Mouse (Mus musculus): ENCODE results near the gene Oas1e. TPM values are rescaled to one million over a fixed set of nuclear protein-coding genes. Genes with fewer than 3 reads are reported as not detected.
A peak's percentile ranks its signal among the peaks of the same experiment; 100 is the strongest.

Oas1e gene
- total and polyA plus RNA-seq, 3 experiments = not detected

DNA sequence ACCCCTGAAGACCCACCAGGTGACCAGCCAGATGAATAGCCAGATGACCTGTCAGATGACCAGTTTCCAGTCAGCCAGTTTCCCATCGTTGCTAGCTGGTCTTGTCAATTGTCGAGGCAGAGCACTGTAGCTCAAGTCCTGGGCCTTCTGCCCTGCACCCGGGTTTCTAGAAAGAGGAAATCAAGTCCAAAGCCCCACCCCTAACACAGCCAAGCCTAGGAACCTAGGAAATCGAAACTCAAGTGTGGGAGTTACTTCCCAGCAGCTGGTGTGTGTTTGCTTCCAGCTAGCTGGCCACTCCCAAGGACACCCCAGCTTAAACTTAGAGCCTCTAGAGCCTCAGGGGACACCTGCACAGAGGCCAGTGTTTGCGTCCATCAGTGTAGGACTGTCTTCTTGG, 45.6 kb downstream of the Oas1e start, which contains the start of gene Oas2:
TSS of gene Oas2 (minus strand) at position 166 of the 400 bp plus-strand sequence.
- H3K36me3 ChIP-seq (replicated peaks in 1 of 2; ENCODE audit: control insufficient read depth in 1 of 2, insufficient read depth in 1 of 2, low read length in 1 of 2) = no peaks in the 10 kb centered on the region
- H3K4me3 ChIP-seq (replicated peaks in 1 of 3; ENCODE audit: low read depth in 2 of 3, low read length in 2 of 3, poor library complexity in 1 of 3) = no peak within 1 kb of the TSS
- TF ChIP-seq CHD1 (IDR thresholded peaks at IDR 0.05; ENCODE audit: low read depth, low read length) = no peak
- no peak for TF ChIP-seq E2F4 (IDR thresholded peaks at IDR 0.05; ENCODE audit: insufficient replicate concordance, low read depth, low read length)
- no peak for TF ChIP-seq ZC3H11A (IDR thresholded peaks at IDR 0.05; ENCODE audit: low read depth, low read length)
- no peak for TF ChIP-seq KAT2A (IDR thresholded peaks at IDR 0.05; ENCODE audit: insufficient replicate concordance, low read length)
- TF ChIP-seq EP300 (IDR thresholded peaks at IDR 0.05; ENCODE audit: low read length) = no peak
- H3K27ac ChIP-seq (ENCODE audit: insufficient read depth, low read depth) = no peak within 1 kb of the TSS
- no peak within 1 kb of the TSS for H3K9ac ChIP-seq (ENCODE audit: insufficient read depth, low read depth)
- dilution Hi-C loops (cut with MboI; ENCODE audit: extremely low pct_ligation_motif_present, extremely low pct_unique_long_range_greater_than_20kb, low sequenced_read_pairs) (no loop called here), in situ Hi-C loops (cut with MboI; ENCODE audit: low pct_ligation_motif_present, low pct_unique_long_range_greater_than_20kb, low sequenced_read_pairs) (no loop called here)
- no peaks in the 10 kb centered on the region for H3K79me2 ChIP-seq (replicated peaks; ENCODE audit: control insufficient read depth, extremely low read depth, insufficient read depth, poor library complexity, severe bottlenecking)
- peaks cover 4 to 6% of the 10 kb centered on the region in 2 experiments; a peak in 3 of 4 replicates for H3K4me1 ChIP-seq (ENCODE audit: control insufficient read depth in 1 of 2, insufficient read depth in 2 of 2)
- H3K9me3 ChIP-seq (replicated peaks; ENCODE audit: low read length) = peaks cover 4% of the 10 kb centered on the region
- peaks cover 44% of the 10 kb centered on the region for H3K27me3 ChIP-seq (replicated peaks)
- no peak within 1 kb of the TSS for H3K4me2 ChIP-seq (ENCODE audit: insufficient read depth, low read depth, poor library complexity, severe bottlenecking)
- DNase-seq (ENCODE audit: extremely low read depth) = no peak

DNA sequence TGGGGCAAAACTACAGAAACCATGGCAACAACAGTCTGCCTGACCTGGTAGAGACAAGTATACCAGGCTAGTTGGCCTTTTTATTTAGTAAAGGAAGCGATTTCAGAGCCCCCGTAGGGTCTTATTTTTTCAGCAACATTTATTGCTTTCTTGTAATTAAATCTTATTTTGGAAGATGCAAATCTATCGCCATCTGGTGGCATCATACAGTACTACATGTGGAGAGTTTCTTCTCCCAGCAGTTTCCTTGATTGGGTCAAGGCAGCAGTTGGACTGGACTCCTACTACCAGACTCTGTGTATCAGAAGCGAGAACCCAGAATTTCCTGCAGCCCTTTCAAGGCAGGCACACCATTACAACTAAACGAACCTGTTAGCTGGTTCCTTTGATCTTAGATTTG, 48.9 kb downstream of the Oas1e start:
- DNase-seq (ENCODE audit: extremely low read depth) = peak; percentile 40
- no peak overlapping the region for H3K4me2 ChIP-seq (ENCODE audit: insufficient read depth, low read depth, poor library complexity, severe bottlenecking)
- peak; percentile 69 for TF ChIP-seq RAD21 (IDR thresholded peaks at IDR 0.05; ENCODE audit: low read depth, low read length)
- TF ChIP-seq ETS1 (conservative IDR thresholded peaks at IDR 0.05; ENCODE audit: low read depth, low read length) = no peak
- peak; percentile 66 for TF ChIP-seq SMC3 (IDR thresholded peaks at IDR 0.05; ENCODE audit: low read depth, low read length)
- TF ChIP-seq CTCF (conservative IDR thresholded peaks at IDR 0.05 in 1 of 2, IDR thresholded peaks at IDR 0.05 in 1 of 2; ENCODE audit: low read depth in 2 of 2, low read length in 2 of 2) = peak; percentile 76 to 92
- TF ChIP-seq CHD1 (IDR thresholded peaks at IDR 0.05; ENCODE audit: low read depth, low read length) = no peak
- TF ChIP-seq BHLHE40 (IDR thresholded peaks at IDR 0.05; ENCODE audit: low read depth, low read length) = no peak
- no peak for TF ChIP-seq MEF2A (IDR thresholded peaks at IDR 0.05; ENCODE audit: borderline replicate concordance, low read depth, low read length)
- no peak overlapping the region for H3K27ac ChIP-seq (ENCODE audit: insufficient read depth, low read depth)
- H3K36me3 ChIP-seq (replicated peaks in 1 of 2; ENCODE audit: control insufficient read depth in 1 of 2, insufficient read depth in 1 of 2, low read length in 1 of 2) = no peaks in the 10 kb centered on the region
- no peak overlapping the region for H3K9ac ChIP-seq (ENCODE audit: insufficient read depth, low read depth)
- H3K79me2 ChIP-seq (replicated peaks; ENCODE audit: control insufficient read depth, extremely low read depth, insufficient read depth, poor library complexity, severe bottlenecking) = no peaks in the 10 kb centered on the region
- dilution Hi-C loops (cut with MboI; ENCODE audit: extremely low pct_ligation_motif_present, extremely low pct_unique_long_range_greater_than_20kb, low sequenced_read_pairs) (no loop called here), in situ Hi-C loops (cut with MboI; ENCODE audit: low pct_ligation_motif_present, low pct_unique_long_range_greater_than_20kb, low sequenced_read_pairs) (no loop called here)
- peaks cover 39% of the 10 kb centered on the region for H3K27me3 ChIP-seq (replicated peaks)
- no peak overlapping the region for H3K4me3 ChIP-seq (replicated peaks in 1 of 3; ENCODE audit: low read depth in 2 of 3, low read length in 2 of 3, poor library complexity in 1 of 3)
- H3K4me1 ChIP-seq (ENCODE audit: control insufficient read depth in 1 of 2, insufficient read depth in 2 of 2) = 0 out of 4 replicates have a peak, but pooled peaks cover 0 to 3% of the 10 kb centered on the region in 2 experiments
- peaks cover 4% of the 10 kb centered on the region for H3K9me3 ChIP-seq (replicated peaks; ENCODE audit: low read length)

DNA sequence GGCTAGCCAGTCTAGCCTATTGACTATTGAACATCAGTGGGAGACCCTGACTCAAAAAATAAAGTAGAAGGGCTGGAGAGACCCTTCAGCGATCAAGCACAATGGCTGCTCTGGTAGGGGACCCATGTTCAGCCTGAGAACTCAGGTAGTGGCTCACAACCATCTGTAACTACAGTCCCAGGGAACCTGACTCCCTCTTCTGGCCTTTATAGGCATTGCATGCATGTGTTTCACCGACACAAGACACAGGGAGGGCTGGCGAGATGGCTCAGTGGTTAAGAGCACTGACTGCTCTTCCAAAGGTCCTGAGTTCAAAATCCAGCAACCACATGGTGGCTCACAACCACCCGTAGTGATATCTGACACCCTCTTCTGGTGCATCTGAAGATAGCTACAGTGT, 53.2 kb downstream of the Oas1e start:
- Histone ChIP-seq H3K4me2 (ENCODE audit: insufficient read depth, low read depth, poor library complexity, severe bottlenecking) (no peak overlapping the region), H3K9me3 (replicated peaks; ENCODE audit: low read length) (peaks cover 4% of the 10 kb centered on the region), H3K9ac (ENCODE audit: insufficient read depth, low read depth) (no peak overlapping the region), H3K36me3 (replicated peaks in 1 of 2; ENCODE audit: control insufficient read depth in 1 of 2, insufficient read depth in 1 of 2, low read length in 1 of 2) (no peaks in the 10 kb centered on the region), H3K4me1 (ENCODE audit: control insufficient read depth in 1 of 2, insufficient read depth in 2 of 2) (no peaks in the 10 kb centered on the region), H3K27ac (ENCODE audit: insufficient read depth, low read depth) (no peak overlapping the region), H3K4me3 (replicated peaks in 1 of 3; ENCODE audit: low read depth in 2 of 3, low read length in 2 of 3, poor library complexity in 1 of 3) (no peak overlapping the region), H3K79me2 (replicated peaks; ENCODE audit: control insufficient read depth, extremely low read depth, insufficient read depth, poor library complexity, severe bottlenecking) (no peaks in the 10 kb centered on the region), H3K27me3 (replicated peaks) (peaks cover 31% of the 10 kb centered on the region)
- dilution Hi-C loops (cut with MboI; ENCODE audit: extremely low pct_ligation_motif_present, extremely low pct_unique_long_range_greater_than_20kb, low sequenced_read_pairs) = no loop called here
- TF ChIP-seq SMC3 (IDR thresholded peaks at IDR 0.05; ENCODE audit: low read depth, low read length) = peak; percentile 58
- peak; percentile 69 to 71; a peak in 3 of 4 replicates for TF ChIP-seq CTCF (conservative IDR thresholded peaks at IDR 0.05 in 1 of 2, IDR thresholded peaks at IDR 0.05 in 1 of 2; ENCODE audit: low read depth in 2 of 2, low read length in 2 of 2)
- no peak for TF ChIP-seq ELF1 (IDR thresholded peaks at IDR 0.05; ENCODE audit: low read depth, low read length)
- TF ChIP-seq RAD21 (IDR thresholded peaks at IDR 0.05; ENCODE audit: low read depth, low read length) = peak; percentile 53
- TF ChIP-seq IRF4 (IDR thresholded peaks at IDR 0.05; ENCODE audit: low read depth, low read length) = no peak
- TF ChIP-seq SIN3A (IDR thresholded peaks at IDR 0.05; ENCODE audit: low read length) = no peak
- TF ChIP-seq ZMIZ1 (IDR thresholded peaks at IDR 0.05; ENCODE audit: low read depth, low read length) = no peak
- TF ChIP-seq TCF12 (IDR thresholded peaks at IDR 0.05; ENCODE audit: low read depth, low read length) = no peak
- DNase-seq (ENCODE audit: extremely low read depth) = peak; percentile 67
- in situ Hi-C loops (cut with MboI; ENCODE audit: low pct_ligation_motif_present, low pct_unique_long_range_greater_than_20kb, low sequenced_read_pairs) = no loop called here
